Mouse (Mus musculus): ENCODE data around the gene Pip5kl1.

The Pip5kl1 gene

GRCm38 (mm10) chr2:32574497-32574896 lies at the start of gene Pip5kl1:
Gene Pip5kl1 (plus strand): TSS chr2:32574797.
- DNase-seq, result no peak

- DNase-seq, result no peak
Observed at GRCm38 (mm10) chr2:32525816-32526215, 48.8 kb upstream of the Pip5kl1 start.

GRCm38 (mm10) chr2:32527468-32527966 lies 47.1 kb upstream of the Pip5kl1 start:
- DNase-seq, result no peak

DNA sequence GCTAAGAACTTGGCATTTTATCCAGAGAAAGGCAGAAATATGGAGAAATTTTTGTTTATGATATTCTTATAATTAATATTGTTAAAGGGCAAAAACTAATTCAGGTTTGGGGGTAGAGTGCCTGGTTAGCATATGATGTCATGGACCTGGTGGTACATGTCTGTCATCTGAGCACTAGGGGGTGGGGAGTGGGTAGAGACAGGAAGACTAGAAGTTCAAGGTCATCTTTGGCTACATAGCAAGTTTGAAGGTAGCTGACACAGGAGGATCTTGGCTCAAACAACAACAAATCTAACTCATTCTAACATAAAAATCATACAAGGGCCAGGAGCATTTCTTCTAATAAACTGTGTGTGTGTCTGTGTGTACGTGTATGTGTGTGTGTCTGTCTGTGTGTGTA lies 46.3 kb upstream of the Pip5kl1 start:
- no peak for DNase-seq

GRCm38 (mm10) chr2:32530479-32530878 lies 44.1 kb upstream of the Pip5kl1 start:
- no peak for DNase-seq

DNA sequence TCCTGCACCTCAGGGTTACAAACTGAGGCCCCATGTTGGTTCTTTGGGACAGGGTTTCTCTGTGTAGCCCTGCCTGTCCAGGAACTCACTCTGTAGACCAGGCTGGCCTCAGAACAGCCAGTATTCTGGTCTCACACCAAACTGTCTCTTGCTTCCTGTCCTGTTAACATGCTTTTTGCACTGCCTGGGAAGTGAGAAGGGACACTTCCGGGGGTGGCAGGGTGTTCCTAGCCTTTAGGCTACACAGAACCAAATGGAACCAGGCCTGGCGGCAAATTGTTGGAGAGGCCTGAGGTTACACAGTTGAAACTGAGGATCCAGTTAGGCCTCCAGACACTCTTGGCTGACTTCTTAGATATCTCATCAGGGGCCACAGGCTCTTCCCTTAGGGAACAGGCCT lies 41.4 kb upstream of the Pip5kl1 start:
- DNase-seq, result no peak

DNA sequence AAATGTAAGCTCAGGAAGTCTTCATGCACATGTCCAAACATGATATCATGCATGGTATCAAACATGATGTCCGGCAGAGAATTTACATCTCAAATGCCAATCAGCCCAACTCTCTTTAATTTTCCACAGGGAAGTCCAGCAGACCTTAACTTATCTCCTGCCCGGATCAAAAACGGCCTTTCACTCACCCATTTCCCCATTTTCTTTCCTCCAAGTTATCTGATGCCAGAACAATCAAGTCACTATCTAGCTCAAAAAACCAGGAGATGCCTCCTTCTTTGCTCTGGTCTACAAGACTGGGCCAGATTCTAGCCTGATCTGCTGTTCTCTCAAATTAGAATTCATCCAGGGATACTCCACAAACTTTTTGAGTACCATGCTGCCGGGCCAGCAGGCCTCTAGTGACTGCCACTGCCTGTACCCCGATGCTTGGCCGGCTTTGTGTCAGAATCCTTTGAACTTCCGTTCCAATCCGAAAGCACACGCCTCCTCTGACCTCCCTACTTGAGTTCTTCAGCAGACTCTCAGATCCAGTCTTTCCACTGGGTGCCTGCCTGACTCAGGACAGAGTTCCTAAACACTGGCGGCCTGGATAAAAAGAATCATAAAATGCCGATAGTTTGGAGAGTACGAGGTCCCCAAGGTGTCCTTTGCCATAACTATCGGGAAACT lies 40.4 kb upstream of the Pip5kl1 start:
- peak; percentile 70 to 78 for DNase-seq

- peak; percentile 99 for DNase-seq
Observed at GRCm38 (mm10) chr2:32534733-32535471, 39.7 kb upstream of the Pip5kl1 start, which contains the start of gene Fam102a. Gene Fam102a (plus strand): TSS chr2:32535332.

GRCm38 (mm10) chr2:32535501-32535991 lies 39.1 kb upstream of the Pip5kl1 start:
- DNase-seq, result peak; percentile 77 to 79

DNA sequence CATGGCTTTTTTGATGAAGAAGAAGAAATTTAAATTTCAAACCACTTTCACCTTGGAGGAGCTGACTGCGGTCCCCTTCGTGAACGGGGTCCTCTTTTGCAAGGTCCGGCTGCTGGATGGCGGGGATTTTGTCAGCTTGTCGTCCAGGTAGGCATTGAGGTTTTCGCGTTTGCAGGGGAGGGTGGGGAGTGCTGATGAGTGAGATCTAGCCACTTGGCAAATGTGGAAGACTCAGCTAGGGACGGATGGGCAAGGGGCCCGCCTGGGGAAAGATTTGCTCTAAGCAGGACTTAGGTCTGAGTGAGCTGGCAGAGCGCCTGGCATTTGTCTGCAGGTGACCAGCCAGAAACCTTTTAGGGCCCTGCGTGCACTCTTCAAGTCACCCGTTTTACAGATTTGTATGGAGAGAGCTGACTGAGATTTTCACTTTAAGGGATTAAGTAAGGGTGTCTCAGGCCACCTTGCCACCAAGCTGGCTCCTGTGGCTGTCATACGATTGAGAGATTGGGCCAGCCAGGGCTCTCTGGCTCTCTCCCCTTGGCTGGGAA lies 38.4 kb upstream of the Pip5kl1 start:
- peak; percentile 33 to 37 for DNase-seq

DNA sequence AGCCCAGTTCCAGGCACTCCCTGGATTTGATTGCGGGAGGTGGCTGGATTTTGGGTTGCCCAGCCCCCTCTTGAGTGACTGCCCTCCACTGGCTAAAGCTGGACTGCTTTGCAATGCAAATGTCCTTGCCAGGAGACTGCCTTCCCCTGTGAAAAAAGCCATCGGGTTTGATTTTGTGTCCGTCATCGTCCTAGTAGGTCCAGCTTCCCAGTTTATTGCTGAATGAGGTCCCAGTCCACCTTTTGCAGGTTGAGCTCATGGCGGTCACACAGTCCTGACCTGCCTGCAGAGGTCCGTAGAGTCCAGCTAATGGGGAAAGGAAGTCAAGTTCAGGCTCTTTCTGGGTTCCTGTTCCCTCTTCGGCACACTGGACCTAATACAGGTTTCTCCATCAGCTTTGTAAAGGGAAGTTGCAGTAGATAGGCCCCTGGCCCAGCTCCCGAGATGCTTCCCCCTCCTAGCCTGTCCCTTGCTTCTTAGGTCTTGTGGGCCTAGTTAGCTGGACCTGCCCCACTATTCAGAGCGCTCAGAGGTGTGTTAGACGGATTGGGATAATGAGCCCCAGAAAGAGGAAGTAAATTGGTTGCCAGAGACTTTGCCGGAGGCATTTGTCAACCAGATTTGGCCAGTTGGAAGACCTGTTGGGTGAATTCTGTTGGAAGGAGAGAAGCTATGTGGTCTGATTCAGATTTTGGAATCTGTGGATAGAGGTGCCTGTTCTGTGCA lies 37.8 kb upstream of the Pip5kl1 start:
- peak; percentile 60 to 66 for DNase-seq

GRCm38 (mm10) chr2:32537360-32537905 lies 37.2 kb upstream of the Pip5kl1 start:
- peak; percentile 27 to 56 for DNase-seq

DNA sequence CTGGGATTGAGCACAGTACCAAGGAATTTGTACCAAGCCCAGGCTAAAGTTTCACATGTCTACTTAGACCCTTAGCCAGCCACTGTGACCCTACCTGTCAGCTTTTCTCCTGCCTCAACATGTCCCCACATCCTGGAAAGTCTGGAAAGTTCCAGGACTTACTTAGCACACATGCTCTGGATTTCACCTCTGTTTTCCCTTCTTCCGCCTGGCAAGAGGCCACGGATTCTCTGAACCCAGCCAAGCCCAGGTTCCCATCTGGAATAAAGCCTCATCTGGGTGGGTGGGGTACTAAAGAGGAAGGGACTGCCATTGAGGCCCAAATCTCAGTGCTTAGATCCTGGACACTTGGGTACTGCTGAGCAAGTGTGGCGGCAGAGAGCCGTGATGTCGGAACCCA lies 36.7 kb upstream of the Pip5kl1 start:
- peak; percentile 24 to 32 for DNase-seq

DNA sequence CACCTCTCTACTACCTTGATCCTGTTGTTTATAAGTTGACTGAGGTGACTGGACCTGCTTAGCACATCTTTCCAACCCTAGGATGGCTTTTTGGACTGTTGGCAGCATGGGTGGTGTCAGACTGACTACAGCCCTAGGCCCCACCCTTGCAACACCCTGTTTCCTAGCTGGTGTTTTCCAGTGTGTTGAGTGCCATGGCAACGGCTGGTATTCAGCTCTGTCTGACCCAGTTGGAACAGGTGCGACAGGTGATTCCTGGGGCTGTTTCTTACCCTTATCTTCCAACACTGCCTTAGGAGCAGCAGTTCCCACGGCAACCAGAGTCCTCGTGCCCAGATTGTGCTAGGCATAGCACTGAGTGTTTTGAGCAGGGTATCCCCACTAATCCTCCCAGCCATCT lies 36.1 kb upstream of the Pip5kl1 start:
- DNase-seq, result peak; percentile 35 to 70

- peak in 1 of 2 experiments; percentile 27 for DNase-seq
Observed at GRCm38 (mm10) chr2:32539452-32539981, 35.1 kb upstream of the Pip5kl1 start.

- peak in 1 of 2 experiments; percentile 25 for DNase-seq
Observed at GRCm38 (mm10) chr2:32541333-32541908, 33.2 kb upstream of the Pip5kl1 start.

- DNase-seq, result no peak
Observed at GRCm38 (mm10) chr2:32541986-32542573, 32.5 kb upstream of the Pip5kl1 start.

DNA sequence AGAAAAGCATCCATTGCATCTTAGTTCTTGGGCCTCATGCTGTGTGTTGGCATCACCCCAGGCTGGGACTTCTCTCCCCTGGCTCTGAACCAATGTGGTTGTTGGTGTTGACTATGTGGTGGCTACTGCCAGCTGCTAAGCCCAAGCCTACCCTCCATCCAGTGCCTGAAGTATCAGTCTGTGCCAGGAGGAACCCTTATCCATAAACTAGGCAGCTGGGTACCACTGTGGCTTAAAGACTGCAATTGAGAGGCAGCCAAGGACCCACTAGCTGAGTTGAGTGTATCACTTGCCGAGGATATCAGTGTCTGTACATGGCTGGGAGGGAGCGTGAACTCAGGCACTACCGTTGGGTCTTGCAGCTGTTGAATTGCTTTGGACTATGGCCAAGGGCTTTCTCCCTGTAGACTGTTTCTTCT lies 31.6 kb upstream of the Pip5kl1 start:
- no peak for DNase-seq

- no peak for DNase-seq
Observed at GRCm38 (mm10) chr2:32546951-32547350, 27.6 kb upstream of the Pip5kl1 start.

- DNase-seq, result no peak
Observed at GRCm38 (mm10) chr2:32547380-32547779, 27.2 kb upstream of the Pip5kl1 start.

DNA sequence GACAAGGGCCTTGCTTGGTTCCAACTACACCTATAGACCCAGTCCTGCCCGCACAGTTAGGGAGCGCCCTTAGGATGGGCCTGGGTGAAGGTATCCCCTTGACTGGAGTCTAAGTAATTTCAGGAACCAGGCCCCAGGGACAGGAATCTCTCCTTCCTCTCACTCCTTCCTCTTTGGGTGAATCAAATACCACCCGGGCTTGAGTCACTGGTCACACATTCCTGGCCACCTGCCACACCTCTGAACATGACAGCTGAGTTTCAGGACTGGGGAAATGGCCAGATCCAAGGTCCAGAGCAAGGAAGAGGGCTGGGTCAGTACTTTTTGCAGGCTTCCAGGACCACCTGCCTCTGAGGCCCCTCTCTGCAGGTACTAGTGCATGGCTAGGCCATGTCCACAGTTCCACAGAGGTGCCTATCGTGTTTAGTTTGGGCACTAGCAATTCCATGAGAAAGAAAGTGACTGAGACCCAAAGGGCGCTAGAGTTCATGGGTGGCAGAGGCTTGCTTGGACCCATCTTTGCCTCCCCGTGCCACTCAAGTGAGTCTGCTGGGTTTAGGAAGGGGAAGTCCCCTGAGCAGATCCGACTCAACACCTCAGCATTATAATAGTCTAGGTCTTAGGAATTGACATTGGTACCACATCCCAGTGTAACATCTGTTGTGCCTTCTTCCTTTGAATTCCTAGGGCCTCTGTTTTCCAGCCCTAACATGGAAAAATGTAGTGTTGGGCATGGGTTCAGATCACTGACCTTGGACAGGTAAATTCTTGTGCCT lies 26.4 kb upstream of the Pip5kl1 start:
- peak; percentile 68 to 69 for DNase-seq

Data from lung, adult 18-20 months (tissue).